Mouse (Mus musculus) limb, embryonic 14.5 days (tissue): ENCODE results near the gene Epha3. TPM values are rescaled to one million over a fixed set of nuclear protein-coding genes. Genes with fewer than 3 reads are reported as not detected.

Experiments used
- ATAC-seq: fragments of 200-750 bp; cut with Nextera tagmentation; 2 replicates; pipeline ENCODE4 v1.8.0; 2017; ENCODE audit warnings: low read depth, moderate number of reproducible peaks, moderate TSS enrichment; ENCODE audit not compliant: low FRiP score
- DNase-seq: peaks from one replicate; pipeline ENCODE4 v3.0.0-alpha.2; 2015; ENCODE audit warnings: low spot score
- H3K27ac ChIP-seq: fragments of 300-500 bp; sonication (generic); replicated peaks from 2 replicates; pipeline ENCODE4 v1.5.1; 2014; ENCODE audit warnings: low read depth, mild to moderate bottlenecking, low read length, moderate library complexity, mixed read lengths
- H3K27me3 ChIP-seq: fragments of 300-500 bp; sonication (generic); 2 replicates; pipeline ENCODE4 v1.6.1; 2014; ENCODE audit warnings: low read length, mixed read lengths; ENCODE audit not compliant: control insufficient read depth, insufficient read depth
- H3K36me3 ChIP-seq: fragments of 300-500 bp; sonication (generic); 2 replicates; pipeline ENCODE4 v1.6.1; 2014; ENCODE audit warnings: mild to moderate bottlenecking, low read length, moderate library complexity, mixed read lengths; ENCODE audit not compliant: control insufficient read depth, insufficient read depth
- H3K4me1 ChIP-seq: fragments of 300-500 bp; sonication (generic); 2 replicates; pipeline ENCODE4 v1.6.1; 2014; ENCODE audit warnings: antibody characterized with exemption, low read length, mixed read lengths; ENCODE audit not compliant: control insufficient read depth, insufficient read depth
- H3K4me2 ChIP-seq: fragments of 300-500 bp; sonication (generic); replicated peaks from 2 replicates; pipeline ENCODE4 v1.6.1; 2014; ENCODE audit warnings: low read depth, mild to moderate bottlenecking, low read length, moderate library complexity; ENCODE audit not compliant: severe bottlenecking
- H3K4me3 ChIP-seq: fragments of 300-500 bp; sonication (generic); replicated peaks from 2 replicates; pipeline ENCODE4 v1.5.1; 2014; ENCODE audit warnings: low read length
- H3K9ac ChIP-seq: fragments of 300-500 bp; sonication (generic); 2 replicates; pipeline ENCODE4 v1.6.1; 2014; ENCODE audit warnings: mild to moderate bottlenecking, low read depth, low read length, moderate library complexity; ENCODE audit not compliant: severe bottlenecking
- H3K9me3 ChIP-seq: fragments of 300-500 bp; sonication (generic); 2 replicates; pipeline ENCODE4 v1.6.1; 2016; ENCODE audit warnings: low read length; ENCODE audit not compliant: control insufficient read depth
- POLR2A ChIP-seq: fragments of 200-500 bp; IDR thresholded peaks from 2 replicates; pipeline ENCODE4 v1.8.0; 2012; ENCODE audit warnings: inconsistent platforms, mild to moderate bottlenecking, moderate library complexity, borderline replicate concordance; ENCODE audit not compliant: insufficient read depth, insufficient read length; ENCODE audit errors: extremely low read depth
- WGBS: fragments of 180-500 bp; shearing (Covaris S2); extraction: QIAGEN DNeasy Blood & Tissue Kit; methylation state at CpG from one replicate; pipeline ENCODE4 v1.1.7; 2014; 5-methylcytosine and 5-hydroxymethylcytosine counted together
- polyA plus RNA-seq, 2 experiments: library from polyadenylated mRNA; depleted of rRNA in 1 of 2; stranded (reverse) in 1 of 2; unstranded in 1 of 2; fragments of >200 nt; fragmentation: Nextera tagmentation in 1 of 2; extraction: Ambion mirVana in 1 of 2; gene quantifications; 2 replicates each; pipeline versions ENCODE4 v1.2.1 to v1.2.3; 2012 to 2014

Epha3 gene
- polyA plus RNA-seq, 2 experiments, result 15.7 to 26.6 TPM

DNA sequence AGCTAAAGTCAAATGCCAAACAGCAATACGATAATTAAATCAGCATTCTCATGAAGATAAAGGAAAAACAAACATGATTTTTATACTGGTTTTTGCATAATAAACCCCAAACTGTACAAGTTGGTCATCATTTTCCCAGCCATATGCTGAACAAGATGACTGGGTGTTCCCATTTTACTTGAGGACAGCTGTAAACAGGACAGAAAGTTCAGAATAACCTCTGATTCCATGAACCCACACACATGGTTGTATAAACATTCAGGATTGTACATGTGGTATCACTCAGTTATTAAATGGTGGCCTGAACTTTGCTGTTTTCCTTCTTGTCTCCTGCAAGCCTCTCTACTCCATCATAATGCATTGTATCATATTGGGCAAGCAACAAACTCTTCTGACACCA, 346.3 kb downstream of the Epha3 start:
- 93% methylated on average over 1 of the region's 1 CpGs for WGBS
- no peak for DNase-seq
- Histone ChIP-seq H3K4me3 (no peak overlapping the region), H3K9me3 (no peaks in the 10 kb centered on the region), H3K27me3 (no peaks in the 10 kb centered on the region), H3K9ac (no peak overlapping the region), H3K4me1 (no peaks in the 10 kb centered on the region), H3K27ac (no peak overlapping the region), H3K4me2 (no peak overlapping the region), H3K36me3 (no peaks in the 10 kb centered on the region)
- TF ChIP-seq POLR2A, result no peak
- ATAC-seq, result no peak

DNA sequence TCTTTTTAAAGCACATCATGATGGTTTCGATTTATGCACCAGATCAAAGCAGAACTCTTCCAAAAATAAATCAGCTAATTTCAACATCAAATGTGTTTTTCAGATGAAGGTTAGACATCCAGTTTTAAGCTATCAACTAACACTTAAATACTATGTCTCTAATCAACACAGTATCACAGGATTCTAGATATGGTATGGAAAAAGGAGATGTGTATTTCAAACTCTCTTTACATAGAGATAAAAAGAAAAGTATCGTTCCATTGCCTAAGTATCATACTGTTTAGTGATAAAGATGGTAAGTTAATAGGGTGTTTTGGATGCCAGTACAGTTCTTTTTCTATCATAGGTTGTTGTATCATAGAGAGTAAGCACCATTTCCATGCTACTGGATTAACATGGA, 353.9 kb downstream of the Epha3 start:
- Histone ChIP-seq H3K9ac (no peak overlapping the region), H3K27me3 (no peaks in the 10 kb centered on the region), H3K4me2 (no peak overlapping the region), H3K9me3 (no peaks in the 10 kb centered on the region), H3K27ac (no peak overlapping the region), H3K36me3 (no peaks in the 10 kb centered on the region), H3K4me3 (no peak overlapping the region), H3K4me1 (no peaks in the 10 kb centered on the region)
- ATAC-seq (no peak), DNase-seq (no peak)
- TF ChIP-seq POLR2A, result no peak
- whole genome bisulfite sequencing, result 83% methylated on average over 2 of the region's 2 CpGs

DNA sequence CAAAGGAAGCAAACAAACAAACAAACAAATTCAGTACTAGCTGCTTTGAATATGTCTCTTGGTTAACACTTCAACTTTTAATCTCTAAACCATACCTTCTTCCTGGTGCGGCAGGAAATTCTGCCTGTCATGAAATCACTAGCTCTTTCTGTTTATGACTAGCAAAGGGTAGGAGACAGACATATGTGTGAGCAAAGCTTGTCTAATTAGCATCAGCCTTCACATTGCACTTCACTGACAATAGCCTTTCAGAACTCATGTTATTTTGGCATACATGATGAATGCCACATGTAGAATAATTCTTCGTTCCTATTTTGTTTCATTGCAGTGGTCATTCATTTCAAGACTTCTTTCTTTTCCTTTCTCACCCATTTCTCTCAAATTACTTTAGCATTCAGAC, 357.5 kb downstream of the Epha3 start:
- Histone ChIP-seq H3K36me3 (no peaks in the 10 kb centered on the region), H3K27ac (no peak overlapping the region), H3K4me3 (no peak overlapping the region), H3K4me1 (no peaks in the 10 kb centered on the region), H3K9me3 (no peaks in the 10 kb centered on the region), H3K27me3 (no peaks in the 10 kb centered on the region), H3K9ac (no peak overlapping the region), H3K4me2 (no peak overlapping the region)
- DNase-seq (no peak), ATAC-seq (no peak)
- WGBS, result 63% methylated on average over 2 of the region's 2 CpGs
- TF ChIP-seq POLR2A, result no peak

DNA sequence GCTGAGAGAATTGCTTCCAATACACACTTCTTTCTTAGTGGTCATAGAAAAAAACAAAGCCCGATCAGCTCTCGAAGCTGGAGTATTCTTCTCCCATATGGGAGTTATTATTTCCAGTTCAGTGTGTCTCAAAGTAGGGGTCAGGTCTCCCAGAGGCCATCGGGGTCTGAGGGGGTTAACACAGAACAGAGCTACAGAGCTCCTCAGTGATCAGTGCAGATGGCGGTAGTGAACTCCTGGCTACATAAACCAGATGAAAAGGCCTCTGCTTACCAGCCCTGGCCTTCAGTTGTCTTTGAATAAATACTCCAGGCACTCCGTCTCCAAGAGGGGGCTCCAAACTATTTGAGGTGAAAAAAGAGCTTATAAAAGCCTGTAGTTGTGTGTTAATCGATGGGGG, 362.5 kb downstream of the Epha3 start:
- no peaks in the 10 kb centered on the region for H3K9me3 ChIP-seq
- ATAC-seq (no peak), DNase-seq (no peak)
- no peak overlapping the region for H3K9ac ChIP-seq
- H3K4me1 ChIP-seq, result no peaks in the 10 kb centered on the region
- TF ChIP-seq POLR2A, result no peak
- no peak overlapping the region for H3K27ac ChIP-seq
- no peak overlapping the region for H3K4me3 ChIP-seq
- no peaks in the 10 kb centered on the region for H3K36me3 ChIP-seq
- H3K27me3 ChIP-seq, result no peaks in the 10 kb centered on the region
- no peak overlapping the region for H3K4me2 ChIP-seq
- 41% methylated on average over 6 of the region's 6 CpGs for WGBS

DNA sequence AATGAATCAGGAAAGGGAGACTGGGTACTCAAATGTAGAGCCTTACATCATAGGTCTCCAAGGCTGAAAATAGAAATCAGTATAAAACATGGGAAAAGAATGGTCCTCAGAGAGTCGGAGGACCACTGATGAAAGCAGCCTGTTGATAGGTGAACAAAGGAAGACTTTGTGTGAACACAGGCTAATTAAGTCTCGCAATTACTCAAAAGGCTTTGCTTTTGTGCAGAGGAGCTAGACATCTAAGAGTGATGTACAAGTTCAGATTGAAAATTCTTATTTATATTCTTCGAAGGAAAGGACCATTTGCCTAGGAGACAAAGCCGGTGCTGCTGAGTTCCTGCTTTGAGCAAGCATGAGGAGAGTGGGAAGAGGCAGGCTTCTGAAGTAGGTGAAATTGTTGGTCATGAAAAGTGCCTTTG, 363.0 kb downstream of the Epha3 start:
- no peak for DNase-seq
- H3K9me3 ChIP-seq, result no peaks in the 10 kb centered on the region
- H3K36me3 ChIP-seq, result no peaks in the 10 kb centered on the region
- ATAC-seq, result no peak
- H3K9ac ChIP-seq, result no peak overlapping the region
- H3K4me2 ChIP-seq, result no peak overlapping the region
- no peaks in the 10 kb centered on the region for H3K4me1 ChIP-seq
- H3K27me3 ChIP-seq, result no peaks in the 10 kb centered on the region
- no peak for TF ChIP-seq POLR2A
- 75% methylated on average over 4 of the region's 4 CpGs for WGBS
- no peak overlapping the region for H3K27ac ChIP-seq
- no peak overlapping the region for H3K4me3 ChIP-seq
